Mouse (Mus musculus): ENCODE results near the gene Setd2.
A peak's percentile ranks its signal among the peaks of the same experiment; 100 is the strongest.

DNA sequence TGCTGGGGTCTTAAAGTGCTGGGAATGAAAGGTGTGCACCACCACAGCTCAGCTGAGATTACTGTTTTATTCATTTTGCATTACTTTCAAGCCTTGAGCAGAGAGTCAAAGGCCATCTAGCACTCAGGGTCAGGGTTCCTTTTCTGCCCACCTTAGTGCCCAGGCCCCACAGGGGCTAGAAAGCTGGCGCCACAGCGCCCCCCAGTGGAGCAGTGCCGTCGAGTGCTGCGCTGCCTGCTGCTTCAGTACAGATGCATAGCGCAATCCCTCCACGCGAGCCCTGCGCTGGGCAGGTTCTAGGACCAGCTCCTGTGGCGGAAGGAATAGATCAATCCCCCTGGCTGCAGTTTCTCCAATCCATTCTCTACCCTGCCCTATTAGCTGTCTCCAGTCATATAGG, 98.8 kb downstream of the Setd2 start:
- TF ChIP-seq CTCF (IDR thresholded peaks at IDR 0.05; ENCODE audit: low read depth), result peak; percentile 71
- no peak for TF ChIP-seq EP300 (IDR thresholded peaks at IDR 0.05; ENCODE audit: low read depth)
